Mouse (Mus musculus) CD4-positive helper T cell, adult 2 months (primary cell): ENCODE data around the gene Gm26897.

Experiments
- DNase-seq: peaks from one replicate; pipeline ENCODE4 v3.0.0-alpha.2; 2012; ENCODE audit warnings: low read depth, missing footprints, low spot score

Gm26897 gene

GRCm38 (mm10) chr5:111733851-111734250, at the start of gene Gm26897:
Gm26897 (plus strand) TSS chr5:111733924.
- DNase-seq = no peak

GRCm38 (mm10) chr5:111687370-111687769, 46.4 kb upstream of the Gm26897 start:
- no peak for DNase-seq

GRCm38 (mm10) chr5:111688584-111688983, 45.1 kb upstream of the Gm26897 start:
- no peak for DNase-seq

DNA sequence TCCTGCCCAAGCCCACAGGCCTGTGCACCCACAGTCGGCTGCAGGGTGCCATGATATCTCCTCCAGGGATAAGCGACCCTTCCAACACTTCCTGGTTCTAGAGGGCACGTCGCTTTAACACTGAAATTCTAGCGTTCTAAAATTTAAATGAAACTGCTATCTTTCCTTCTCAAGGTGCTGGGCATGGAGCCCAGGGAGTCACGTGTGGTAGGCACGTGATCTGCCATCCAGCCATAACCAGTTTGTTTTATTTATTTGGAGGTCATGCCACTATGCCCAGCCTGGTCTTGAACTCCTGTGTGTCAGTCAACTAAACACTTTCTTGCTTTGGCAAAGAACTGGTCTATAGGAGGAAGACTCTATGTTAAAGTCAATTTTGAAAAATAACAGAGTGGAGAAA, 35.7 kb upstream of the Gm26897 start:
- no peak for DNase-seq

GRCm38 (mm10) chr5:111699711-111700303, 33.9 kb upstream of the Gm26897 start:
- DNase-seq = no peak

DNA sequence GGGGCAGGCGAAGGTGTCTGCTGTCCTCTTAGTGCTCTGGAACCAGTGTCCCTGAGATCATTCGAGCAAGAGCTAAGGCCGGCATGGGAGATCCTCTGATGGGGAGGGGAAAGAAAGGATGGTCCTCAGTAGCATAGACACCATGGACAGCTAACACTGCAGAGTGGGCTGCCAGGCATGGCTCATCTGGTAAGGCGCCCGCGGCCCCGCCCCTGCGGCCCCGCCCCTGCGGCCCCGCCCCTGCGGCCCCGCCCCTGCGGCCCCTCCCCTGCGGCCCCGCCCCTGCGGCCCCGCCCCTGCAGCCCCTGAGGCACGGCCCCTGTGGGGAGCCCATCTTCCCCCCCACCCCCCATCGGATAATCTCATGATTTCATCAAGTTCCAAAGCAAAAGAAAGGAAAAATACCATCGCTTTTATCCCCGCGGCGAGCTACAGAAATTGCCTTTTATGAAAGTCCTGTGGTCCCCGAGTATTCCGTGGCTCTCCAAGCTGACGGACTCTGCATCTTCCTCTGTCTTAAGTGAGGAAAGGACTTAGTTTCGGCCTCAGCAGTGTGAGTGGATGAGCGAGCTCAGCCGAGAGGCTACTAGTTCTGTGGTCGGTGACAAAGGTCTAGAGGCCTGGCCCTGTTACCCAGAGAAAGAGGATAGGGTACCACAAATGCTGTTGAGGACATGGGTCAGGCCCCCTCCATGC, 31.9 kb upstream of the Gm26897 start:
- DNase-seq = no peak

- no peak for DNase-seq
Observed at GRCm38 (mm10) chr5:111703586-111703985, 30.1 kb upstream of the Gm26897 start.

GRCm38 (mm10) chr5:111704326-111704725, 29.4 kb upstream of the Gm26897 start:
- DNase-seq = no peak

DNA sequence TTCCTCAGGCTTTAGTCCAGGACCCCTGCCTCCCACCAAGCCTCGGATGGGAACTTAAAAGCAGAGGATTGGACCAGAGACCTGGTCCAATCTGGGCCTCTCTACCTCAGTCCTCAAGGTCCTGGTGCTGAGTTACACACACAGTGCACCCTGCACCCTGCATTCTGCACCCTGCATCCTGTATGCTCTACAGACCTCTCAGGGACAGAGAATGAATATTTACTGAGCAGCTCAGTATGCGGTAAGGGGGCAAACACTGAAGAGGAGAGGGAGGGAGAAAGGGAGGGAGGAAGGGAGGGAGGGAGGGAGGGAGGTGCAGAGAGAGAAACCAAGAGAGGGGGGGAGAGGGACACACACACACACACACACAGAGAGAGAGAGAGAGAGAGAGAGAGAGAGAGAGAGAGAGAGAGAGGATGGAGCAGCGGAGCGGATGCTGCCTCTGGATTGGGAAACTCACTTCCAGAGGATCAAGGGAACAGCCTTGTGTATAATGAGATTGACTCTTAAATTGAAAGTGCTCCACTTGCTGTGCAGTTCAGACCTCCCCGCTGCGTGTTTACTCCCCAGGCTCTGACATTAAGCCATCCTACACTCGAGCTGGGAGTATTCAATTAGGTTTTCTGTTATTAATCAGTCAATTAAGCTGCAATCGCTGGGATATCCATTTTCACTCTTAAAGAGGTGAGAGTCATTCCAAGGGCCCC, 24.4 kb upstream of the Gm26897 start:
- DNase-seq = no peak

GRCm38 (mm10) chr5:111719018-111719417, 14.7 kb upstream of the Gm26897 start:
- DNase-seq = no peak

DNA sequence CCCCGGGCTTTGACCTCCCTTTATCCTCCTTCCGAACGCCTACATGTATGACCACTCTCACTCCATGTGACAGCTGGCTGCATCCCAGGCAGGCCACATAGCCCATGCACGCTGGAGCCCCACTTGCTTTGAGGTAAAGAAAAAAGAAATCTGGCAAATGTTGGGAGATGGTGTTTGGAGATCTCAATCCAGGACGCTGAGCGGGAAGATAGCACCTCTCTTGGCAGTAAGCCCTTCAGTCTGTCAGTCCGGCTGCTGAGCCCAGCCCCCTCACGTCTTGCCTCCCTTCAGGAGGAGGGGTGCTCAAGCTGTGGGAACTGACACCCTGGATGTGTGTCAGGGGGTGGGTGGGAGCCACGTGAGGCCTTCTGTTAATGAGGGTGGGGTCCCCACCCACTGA, 13.0 kb upstream of the Gm26897 start:
- DNase-seq = no peak

DNA sequence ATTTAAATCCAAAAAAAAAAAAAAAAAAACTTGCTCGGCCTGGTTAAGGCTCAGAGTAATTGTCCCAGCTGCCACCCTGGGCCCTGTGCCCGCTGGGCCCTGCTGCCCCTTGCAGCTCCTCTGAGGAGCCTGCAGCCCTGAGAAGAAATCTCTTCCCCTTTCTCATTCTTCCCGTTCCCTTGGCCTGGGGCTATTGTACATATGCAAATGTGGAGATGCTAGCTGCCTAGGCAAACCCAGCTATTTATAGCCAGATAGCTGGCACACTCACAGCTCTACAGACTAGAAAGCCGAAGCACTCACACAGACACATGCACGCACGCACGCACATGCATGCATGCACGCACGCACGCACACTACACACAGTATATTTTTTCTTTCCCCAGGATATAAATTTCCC, 9.0 kb upstream of the Gm26897 start:
- DNase-seq = no peak

GRCm38 (mm10) chr5:111725195-111725920, 8.4 kb upstream of the Gm26897 start:
- no peak for DNase-seq

DNA sequence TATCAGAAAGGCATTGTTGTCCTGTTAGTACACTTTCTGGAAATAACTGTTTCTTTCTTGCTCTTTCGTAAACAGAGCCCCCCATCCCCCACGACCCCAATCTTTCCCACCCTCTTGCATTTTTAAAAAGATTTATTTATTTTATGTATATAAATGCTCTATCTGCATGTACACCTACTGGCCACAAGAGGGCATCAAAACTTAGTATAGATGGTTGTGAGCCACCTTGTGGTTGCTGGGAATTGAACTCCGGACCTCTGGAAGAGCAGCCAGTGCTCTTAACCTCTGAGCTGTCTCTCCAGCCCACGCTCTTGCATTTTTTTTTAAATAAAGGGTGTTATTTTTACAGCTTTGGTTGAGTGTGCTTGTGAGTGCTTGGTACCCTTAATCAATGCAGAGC, 5.3 kb upstream of the Gm26897 start:
- no peak for DNase-seq

- no peak for DNase-seq
Observed at GRCm38 (mm10) chr5:111730560-111731167, 3.1 kb upstream of the Gm26897 start.

GRCm38 (mm10) chr5:111732194-111732593, 1.5 kb upstream of the Gm26897 start:
- no peak for DNase-seq

DNA sequence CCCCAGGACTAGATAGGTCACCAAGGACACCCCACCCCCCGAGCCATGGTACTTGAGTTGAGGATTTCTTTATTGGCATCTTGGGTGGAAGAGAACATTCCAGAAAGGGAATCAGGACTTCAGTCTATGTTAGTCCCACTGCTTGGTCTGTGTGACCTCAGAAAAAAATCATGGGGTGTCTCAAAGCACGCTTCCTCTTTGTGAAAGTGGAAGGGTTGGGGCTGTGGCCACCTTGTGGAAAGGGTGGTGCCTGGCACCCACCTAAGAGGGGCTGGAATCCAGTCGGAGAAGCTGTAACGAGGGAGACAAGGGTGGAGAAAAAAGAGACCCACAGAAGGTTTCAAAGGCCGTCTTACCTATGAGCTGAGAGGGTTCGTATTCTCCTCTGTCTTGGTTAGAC, 5.8 kb downstream of the Gm26897 start:
- no peak for DNase-seq

- DNase-seq = no peak
Observed at GRCm38 (mm10) chr5:111740384-111741275, 6.9 kb downstream of the Gm26897 start.

DNA sequence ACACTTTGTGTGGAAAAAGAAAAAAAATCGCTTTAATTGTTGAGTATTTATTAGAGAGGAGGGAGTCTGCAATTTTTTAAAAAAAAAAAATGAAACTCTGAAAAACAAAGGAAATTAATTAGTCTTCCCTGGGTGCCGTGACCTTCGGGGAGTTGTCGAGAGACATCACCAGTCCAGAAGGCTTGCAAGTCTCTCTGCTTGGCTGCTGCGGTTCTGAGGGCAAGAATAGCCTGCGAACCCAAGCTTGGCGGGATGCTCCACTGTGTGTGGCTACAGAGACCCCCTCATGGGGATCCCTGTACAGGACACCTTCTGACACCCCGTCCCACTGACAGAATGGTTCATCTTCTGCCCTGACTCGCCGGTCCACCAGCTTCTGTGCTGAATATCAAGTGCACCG, 7.6 kb downstream of the Gm26897 start:
- no peak for DNase-seq

DNA sequence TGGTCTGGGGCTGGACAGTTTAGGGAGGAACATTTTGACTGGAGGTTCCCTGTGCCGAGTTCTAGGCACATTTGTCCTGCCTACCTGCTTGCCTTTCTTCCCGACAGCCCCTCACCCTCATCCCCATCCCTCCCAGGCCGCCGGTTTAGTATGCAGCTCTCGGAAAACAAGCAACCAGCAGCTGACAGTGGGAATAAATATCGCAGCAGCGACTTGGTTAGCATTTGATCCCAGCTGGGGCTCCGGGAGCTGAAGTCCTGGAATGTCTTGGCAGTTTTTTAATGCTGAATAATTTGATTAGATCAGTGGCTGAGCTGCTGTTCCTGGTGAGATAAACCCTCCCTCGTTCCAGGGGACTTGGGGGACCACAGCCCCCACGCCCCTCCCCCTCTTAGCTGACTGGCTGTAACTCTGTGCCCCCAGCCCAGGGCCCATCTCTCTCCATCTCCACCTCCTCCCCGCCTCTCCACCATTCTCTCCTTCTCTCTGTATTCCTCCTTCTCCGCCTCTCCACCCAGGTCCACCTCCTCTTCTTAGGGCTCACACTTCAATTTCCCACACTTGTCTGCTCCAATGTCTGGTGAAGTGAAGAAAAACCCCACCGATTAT, 8.7 kb downstream of the Gm26897 start:
- no peak for DNase-seq
